Mouse (Mus musculus) kidney, postnatal 36 days (tissue): Measurements from ENCODE around the gene Neurog1.

Source experiments
- DNase-seq, 2 experiments: peaks; one replicate each; pipeline ENCODE4 v3.0.0; 2021 to 2022; ENCODE audit warnings: mixed read lengths in 2 of 2

The Neurog1 gene

DNA sequence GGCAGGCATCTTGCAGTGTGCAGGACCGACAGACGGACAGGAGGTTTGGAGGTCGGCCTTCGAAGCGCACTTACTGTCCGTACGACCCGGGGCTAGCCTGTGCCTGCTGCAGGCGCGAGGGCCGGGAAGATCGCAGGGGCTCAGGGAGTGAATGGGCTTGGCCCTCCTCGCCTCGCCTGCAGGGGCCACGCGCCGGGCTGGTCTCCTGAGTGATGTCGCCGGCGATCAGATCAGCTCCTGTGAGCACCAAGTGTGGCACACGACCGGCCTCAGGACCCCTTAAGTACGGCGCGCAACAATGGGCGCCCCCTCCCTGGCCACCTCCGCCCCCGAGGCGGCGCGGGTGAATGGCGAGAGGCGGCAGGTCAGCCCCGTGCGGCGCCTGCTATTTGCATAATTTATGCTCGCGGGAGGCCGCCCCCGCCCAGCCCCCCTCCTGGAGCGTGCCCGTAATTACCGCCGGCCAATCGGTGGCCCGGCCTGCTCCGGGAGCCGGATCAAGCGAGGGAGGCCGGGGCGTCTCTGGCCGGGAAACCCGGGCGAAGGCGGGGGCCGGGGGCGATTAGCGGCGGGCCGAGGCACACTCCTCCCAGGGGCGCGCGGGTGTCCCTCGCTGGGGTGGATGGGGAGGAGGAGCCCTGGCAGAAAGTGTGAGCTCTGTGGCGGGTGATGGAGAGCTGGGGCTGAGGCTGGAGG, at the start of gene Neurog1:
Gene Neurog1, minus strand, starts transcription at position 240 of the 696 bp plus-strand sequence.
- peak; percentile 12 to 19 for DNase-seq

DNA sequence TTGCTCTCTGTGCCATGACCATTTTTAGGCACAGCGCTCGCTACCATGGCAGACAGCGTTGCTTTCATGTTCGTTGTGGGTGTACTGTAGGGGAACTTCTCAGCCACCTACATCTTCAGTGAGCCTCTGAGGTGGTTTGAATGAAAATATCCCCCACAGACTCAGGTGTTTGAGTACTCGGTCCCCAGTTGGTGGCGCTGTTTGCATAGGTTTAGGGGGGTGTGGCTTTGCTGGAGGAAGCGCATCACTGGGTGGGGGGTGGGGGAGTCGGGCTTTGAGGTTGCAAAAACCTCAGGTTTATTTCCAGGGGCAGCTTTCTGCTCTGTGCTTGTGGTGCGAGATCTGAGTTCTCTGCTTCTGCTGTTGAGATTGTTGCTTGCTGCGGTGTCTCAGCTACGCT, 47.4 kb upstream of the Neurog1 start:
- no peak for DNase-seq

DNA sequence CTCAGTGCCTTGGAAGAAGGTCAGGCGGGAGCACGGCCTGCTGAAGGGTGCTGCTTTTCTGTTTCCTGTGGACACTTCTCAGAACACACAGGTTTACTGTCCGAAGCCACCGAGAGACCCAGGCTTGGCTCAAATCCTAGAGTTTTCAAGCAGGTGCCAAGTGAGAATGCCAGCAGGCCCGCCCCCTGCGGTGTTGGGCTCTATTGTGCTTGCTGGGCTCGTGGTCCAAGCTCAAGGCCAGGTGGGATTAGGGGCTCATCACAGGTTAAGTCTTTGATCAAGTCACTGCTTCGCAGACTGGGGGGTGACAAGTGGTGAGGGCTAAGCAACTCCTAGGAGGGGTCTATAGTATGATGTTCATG, 44.7 kb upstream of the Neurog1 start:
- DNase-seq, result no peak

- peak; percentile 47 to 56 for DNase-seq
Observed at GRCm38 (mm10) chr13:56295943-56296658, 44.1 kb upstream of the Neurog1 start, which contains the start of gene Cxcl14. Gene Cxcl14, minus strand, starts transcription at chr13:56296551.

- DNase-seq, result no peak
Observed at GRCm38 (mm10) chr13:56295586-56295942, 43.6 kb upstream of the Neurog1 start.

GRCm38 (mm10) chr13:56294908-56295307, 42.9 kb upstream of the Neurog1 start:
- DNase-seq, result no peak

- no peak for DNase-seq
Observed at GRCm38 (mm10) chr13:56289998-56290397, 38.0 kb upstream of the Neurog1 start.

GRCm38 (mm10) chr13:56289261-56289660, 37.3 kb upstream of the Neurog1 start:
- DNase-seq, result no peak

DNA sequence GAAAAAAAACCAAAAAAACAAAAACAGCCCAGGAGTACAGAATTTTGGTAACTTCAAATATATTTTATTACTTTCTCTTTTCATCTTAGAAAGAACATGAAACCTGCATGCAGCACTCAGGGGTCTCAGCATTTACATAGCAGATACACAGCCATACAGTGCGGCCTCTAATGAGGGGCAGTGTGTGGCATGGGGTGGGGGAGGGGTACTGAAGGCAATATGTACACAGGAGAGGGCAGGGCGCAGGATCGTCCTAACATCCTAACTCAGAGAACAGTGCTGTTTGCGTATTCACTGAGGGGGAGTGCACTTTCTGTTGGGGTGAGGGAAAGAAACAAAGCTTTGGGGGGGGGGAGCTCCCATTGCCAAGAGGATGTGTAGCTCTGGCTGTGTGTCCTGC, 36.6 kb upstream of the Neurog1 start:
- no peak for DNase-seq

GRCm38 (mm10) chr13:56287091-56287490, 35.1 kb upstream of the Neurog1 start:
- no peak for DNase-seq

- DNase-seq, result no peak
Observed at GRCm38 (mm10) chr13:56283321-56283720, 31.4 kb upstream of the Neurog1 start.

DNA sequence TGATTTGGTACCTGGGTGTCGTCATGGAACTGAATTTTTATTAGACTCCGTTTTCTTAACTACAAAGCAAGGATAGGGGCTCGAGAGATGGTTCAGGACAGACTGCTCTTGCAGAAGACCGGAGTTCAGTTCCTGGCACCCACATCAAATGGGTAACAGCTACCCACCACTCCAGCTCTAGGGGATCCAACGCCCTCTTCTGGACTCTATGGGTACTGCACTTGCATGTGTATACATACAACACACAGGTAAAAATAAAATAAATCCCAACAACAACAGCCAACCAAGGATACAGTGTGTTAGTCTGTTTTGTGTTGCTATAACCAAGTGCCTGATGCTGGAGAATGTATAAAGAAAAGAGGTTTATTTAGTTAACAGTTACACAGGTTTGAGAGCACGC, 28.4 kb upstream of the Neurog1 start:
- peak in 1 of 2 experiments; percentile 18 for DNase-seq

DNA sequence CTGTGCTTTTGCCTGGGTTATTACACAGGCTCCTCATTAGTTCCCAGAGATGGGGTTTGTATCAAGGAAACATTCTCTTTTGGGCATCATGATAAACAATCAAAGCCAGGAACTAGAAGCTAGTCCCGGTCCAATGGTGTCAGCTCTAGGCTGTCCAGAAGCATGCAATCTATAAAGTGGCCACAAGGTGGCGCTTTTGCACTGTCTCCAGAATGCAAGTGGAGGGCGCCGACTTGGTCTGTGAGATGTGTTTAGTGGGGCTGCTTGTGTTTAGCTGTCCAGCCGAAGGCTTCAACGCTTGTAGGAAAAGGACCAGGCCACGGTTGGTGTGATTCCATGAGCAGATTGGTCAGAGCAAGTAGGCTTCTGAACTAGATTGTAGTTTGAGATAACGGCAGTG, 27.5 kb upstream of the Neurog1 start:
- DNase-seq, result peak; percentile 73 to 90

- no peak for DNase-seq
Observed at GRCm38 (mm10) chr13:56275171-56275570, 23.2 kb upstream of the Neurog1 start.

DNA sequence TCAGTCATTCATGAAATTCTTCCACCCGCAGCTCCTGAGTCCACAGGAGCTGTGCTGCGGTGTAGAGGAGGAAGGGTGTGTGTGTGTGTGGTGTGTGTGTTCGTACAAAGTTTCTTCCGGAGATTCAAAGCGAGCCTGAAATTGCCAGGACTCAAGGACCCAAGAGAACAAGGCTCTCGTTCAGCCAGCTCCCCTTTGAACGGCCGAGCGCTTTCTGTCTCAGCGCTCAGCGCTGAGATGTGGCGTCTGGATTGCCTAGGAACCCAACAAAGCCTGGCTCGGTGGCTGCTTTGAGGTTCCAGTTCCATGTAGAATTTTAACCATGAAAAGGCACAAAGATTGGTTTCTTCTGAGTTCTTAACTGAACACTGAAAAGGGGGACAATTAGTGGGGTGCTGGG, 18.2 kb upstream of the Neurog1 start:
- DNase-seq, result no peak

DNA sequence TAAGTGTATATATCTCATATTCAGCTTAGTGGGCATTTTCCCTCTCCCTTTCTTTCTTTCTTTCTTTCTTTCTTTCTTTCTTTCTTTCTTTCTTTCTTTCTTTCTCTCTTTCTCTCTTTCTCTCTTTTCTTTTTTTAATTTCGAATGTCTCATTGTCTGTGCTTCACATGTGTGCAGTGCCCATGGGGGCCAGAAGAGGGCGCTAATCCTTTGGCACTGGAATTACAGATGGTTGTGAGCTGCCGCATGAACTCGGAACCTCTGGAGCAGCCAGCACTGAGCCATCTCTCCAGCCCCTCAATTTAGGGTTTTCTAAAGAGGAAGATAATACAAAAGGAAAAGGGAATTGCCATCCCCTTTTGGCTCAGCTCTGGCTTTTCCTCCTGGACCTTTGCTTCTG, 15.4 kb upstream of the Neurog1 start:
- no peak for DNase-seq

GRCm38 (mm10) chr13:56266435-56266834, 14.5 kb upstream of the Neurog1 start:
- DNase-seq, result peak; percentile 28 to 40

GRCm38 (mm10) chr13:56265661-56266060, 13.7 kb upstream of the Neurog1 start:
- DNase-seq, result no peak

DNA sequence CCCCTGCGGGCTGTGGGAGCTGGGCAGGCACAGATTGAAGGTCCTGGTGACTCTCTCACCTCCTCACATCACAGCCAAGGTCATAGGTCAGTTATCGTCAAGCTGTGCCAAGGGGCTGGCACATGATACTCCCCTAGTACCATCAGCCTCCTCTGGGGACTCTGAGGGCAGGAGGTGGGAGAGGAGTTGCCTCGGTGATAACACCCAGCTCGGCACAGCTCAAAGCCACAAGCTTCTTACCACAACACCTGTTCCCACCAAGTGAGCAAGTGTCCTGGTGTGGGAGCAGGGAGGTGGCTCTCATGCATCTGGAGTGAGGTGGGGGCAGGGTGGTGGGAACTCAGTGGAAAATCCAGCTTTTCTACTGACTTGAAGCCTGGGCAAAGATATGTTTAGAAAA, 10.3 kb upstream of the Neurog1 start:
- no peak for DNase-seq

DNA sequence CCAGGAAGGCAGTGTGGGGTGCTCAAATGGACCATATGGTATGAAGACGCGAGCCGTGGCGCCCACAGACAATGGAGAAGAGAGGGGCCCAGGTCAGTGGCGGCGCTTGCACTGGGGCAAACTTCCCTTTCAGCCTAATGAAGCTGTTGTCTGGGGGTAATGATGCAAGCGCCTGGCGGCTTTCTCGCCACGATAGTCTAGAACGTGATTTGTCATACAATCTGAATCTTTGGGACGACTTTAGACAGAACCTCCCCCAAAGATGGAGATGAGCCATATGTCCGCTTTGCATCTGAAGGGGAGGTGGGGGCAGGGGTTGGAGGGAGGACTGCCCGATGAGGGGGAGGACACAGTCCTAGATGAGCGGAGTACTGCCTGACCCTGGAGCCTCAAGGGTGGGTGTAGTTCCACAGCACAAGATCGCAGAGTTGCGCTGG, 8.4 kb upstream of the Neurog1 start:
- DNase-seq, result no peak

DNA sequence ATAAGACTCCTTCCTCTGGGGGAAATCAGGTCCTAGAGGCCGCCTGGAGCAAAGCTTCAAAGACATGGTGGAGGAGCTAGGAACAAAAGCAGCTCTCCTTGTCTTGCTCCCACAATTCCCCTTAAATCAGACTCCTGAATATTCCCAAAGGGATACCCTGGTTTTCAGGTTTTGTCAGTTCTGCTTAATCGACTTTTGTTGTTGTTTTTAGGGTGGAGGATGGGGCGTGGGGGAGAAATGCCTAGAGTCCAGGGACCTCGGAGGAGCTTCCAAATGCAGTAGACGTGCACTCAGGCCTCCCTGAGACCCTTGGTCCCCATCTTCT, 7.9 kb upstream of the Neurog1 start:
- no peak for DNase-seq

- peak in 1 of 2 experiments; percentile 19 for DNase-seq
Observed at GRCm38 (mm10) chr13:56259021-56259925, 7.3 kb upstream of the Neurog1 start.

DNA sequence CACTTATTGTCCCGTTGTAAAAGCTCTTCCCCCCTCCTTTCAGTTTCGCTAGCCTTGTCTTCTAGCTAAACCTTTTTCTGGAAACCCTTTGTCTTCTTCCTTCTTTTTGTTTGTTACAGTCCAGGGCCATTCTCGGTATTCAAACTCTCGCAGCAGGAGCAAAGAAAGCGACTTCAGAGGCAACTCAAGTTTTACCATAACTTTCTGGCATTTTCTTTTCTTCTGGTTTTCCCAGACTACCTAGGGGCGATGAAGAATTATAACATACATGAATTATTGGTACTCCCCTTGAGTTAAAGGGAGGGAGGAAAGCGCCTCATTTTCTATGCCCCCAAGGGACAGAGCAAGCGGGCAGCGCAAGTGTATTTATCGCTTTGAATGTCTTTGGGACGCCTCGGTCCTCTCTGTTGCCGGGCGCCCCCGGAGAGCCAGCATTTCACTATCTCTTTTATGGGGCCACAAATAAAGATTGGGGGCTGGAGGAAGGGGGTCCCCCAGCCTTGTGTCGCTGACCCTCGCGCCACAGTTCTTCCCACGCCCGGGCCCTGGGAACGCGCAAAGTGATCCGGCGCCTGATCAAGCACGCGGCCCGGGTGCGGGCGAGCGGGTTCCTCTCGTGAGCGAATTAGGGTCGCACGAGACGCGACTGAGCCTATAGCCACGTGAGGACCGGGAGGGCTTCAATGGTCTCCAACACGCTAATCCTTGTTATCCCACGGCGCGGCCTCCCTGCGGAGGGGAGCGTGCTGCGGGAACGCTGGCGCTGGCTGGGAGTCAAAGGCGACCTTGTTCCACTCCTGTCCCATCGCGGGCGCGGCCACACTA, 6.4 kb upstream of the Neurog1 start:
- no peak for DNase-seq
